Mouse (Mus musculus): ENCODE measurements at regions not wholly inside any gene's neighbourhood (a gene's known extent, or its start where the extent isn't known, plus 50 kb on each side); places are given as distances from the start of the nearest gene placed in this dataset.

GRCm38 (mm10) chr13:60337383-60337782 lies 160.2 kb upstream of the Gas1 start:
- TF ChIP-seq CTCF (IDR thresholded peaks at IDR 0.05; ENCODE audit: borderline replicate concordance, extremely low read depth, insufficient read depth, insufficient read length) = no peak
- no peak for TF ChIP-seq POLR2A (IDR thresholded peaks at IDR 0.05; ENCODE audit: borderline replicate concordance, extremely low read depth, insufficient read depth, insufficient read length, poor library complexity, severe bottlenecking)
